Mouse (Mus musculus): ENCODE measurements at regions not wholly inside any gene's neighbourhood (a gene's known extent, or its start where the extent isn't known, plus 50 kb on each side); places are given as distances from the start of the nearest gene placed in this dataset.

- TF ChIP-seq CTCF (IDR thresholded peaks at IDR 0.05; ENCODE audit: extremely low read depth, insufficient read depth, insufficient read length, insufficient replicate concordance) = no peak
- no peak for TF ChIP-seq POLR2A (IDR thresholded peaks at IDR 0.05; ENCODE audit: low read depth, low read length)
Measured at GRCm38 (mm10) chr3:101714810-101715209, 110.3 kb upstream of the Atp1a1 start.
